Mouse (Mus musculus) myocyte (in vitro differentiated cells): Measurements from ENCODE around the gene Shd.

Experiments used
- MAX ChIP-seq: IDR thresholded peaks from one replicate; pipeline ENCODE4 v1.6.1; 2011; ENCODE audit warnings: low read depth, mild to moderate bottlenecking, control low read depth
- MYOD1 ChIP-seq, 3 experiments: IDR thresholded peaks; one replicate each; pipeline ENCODE4 v1.6.1; 2011; ENCODE audit warnings: control low read depth in 2 of 3, low read depth in 2 of 3, mild to moderate bottlenecking in 2 of 3, moderate library complexity in 1 of 3; ENCODE audit not compliant: insufficient read length in 2 of 3, control insufficient read depth in 1 of 3
- MYOG ChIP-seq, 3 experiments: IDR thresholded peaks; one replicate each; pipeline ENCODE4 v1.6.1; 2011; ENCODE audit warnings: control low read depth in 2 of 3, low read depth in 2 of 3, mild to moderate bottlenecking in 2 of 3; ENCODE audit not compliant: insufficient read length in 2 of 3, control insufficient read depth in 1 of 3, insufficient read depth in 1 of 3
- POLR2A ChIP-seq: IDR thresholded peaks from one replicate; pipeline ENCODE4 v1.6.1; 2011; ENCODE audit warnings: low read depth, mild to moderate bottlenecking, control low read depth, moderate library complexity; ENCODE audit not compliant: insufficient read length
- REST ChIP-seq: IDR thresholded peaks from one replicate; pipeline ENCODE4 v1.6.1; 2011; ENCODE audit warnings: mild to moderate bottlenecking, control low read depth, moderate library complexity; ENCODE audit not compliant: insufficient read depth, insufficient read length
- SRF ChIP-seq: IDR thresholded peaks from one replicate; pipeline ENCODE4 v1.6.1; 2011; ENCODE audit warnings: low read depth; ENCODE audit not compliant: control insufficient read depth, insufficient read length
- TCF3 ChIP-seq: IDR thresholded peaks from one replicate; pipeline ENCODE4 v1.6.1; 2011; ENCODE audit warnings: low read depth, control low read depth; ENCODE audit not compliant: insufficient read length
- USF1 ChIP-seq: IDR thresholded peaks from one replicate; pipeline ENCODE4 v1.6.1; 2011; ENCODE audit warnings: low read depth, mild to moderate bottlenecking, control low read depth, moderate library complexity

DNA sequence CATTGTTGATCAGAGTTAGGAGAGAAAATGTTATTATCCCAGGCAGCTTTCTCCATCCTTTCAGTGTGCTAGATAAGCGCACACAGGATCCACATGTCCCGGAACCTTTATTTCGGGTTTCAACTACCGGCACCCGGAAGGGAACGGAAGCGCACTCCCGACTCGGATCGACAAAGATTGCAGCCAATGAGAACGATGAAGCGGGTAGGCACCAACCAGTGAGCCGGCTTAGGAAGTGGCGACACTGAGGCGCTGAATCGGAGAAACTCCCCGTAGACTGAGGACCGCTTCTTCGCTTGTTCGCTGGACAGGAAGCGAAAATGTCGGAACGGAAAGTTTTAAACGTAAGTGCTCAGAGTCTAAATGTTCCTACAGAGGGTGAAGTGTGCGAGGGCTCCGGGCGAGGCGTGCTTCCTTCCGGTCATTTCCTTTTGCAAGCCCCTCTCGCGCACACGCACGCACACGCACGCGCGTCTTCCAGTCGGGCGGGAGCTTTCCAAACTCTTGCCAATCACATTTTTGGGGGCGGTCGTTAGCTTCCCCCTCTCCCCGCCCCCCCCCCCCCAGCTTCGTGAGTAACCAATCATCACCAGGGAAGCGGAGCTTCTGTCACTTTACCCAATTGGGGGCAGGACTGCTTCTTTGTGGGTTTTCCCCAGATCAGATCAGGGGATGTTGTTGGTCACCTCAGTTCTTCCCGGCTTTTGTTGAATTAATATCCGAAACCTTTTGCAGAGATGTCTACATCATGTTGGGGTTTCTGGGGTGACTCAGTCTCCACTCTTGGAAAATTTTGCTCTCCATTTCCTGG, 11.1 kb upstream of the Shd start, which contains the start of gene Yju2:
- TF ChIP-seq MYOD1 (IDR thresholded peaks at IDR 0.05; ENCODE audit: control insufficient read depth in 1 of 3, insufficient read length in 2 of 3, low read depth in 2 of 3) (no peak), USF1 (no peak), MAX (peak; percentile 63), POLR2A (peak; percentile 66), TCF3 (no peak), MYOG (IDR thresholded peaks at IDR 0.05; ENCODE audit: control insufficient read depth in 1 of 3, insufficient read depth in 1 of 3, insufficient read length in 2 of 3, low read depth in 2 of 3) (no peak), SRF (peak; percentile 65), REST (no peak)
